Mouse (Mus musculus) brain, embryonic 14.5 days (tissue): Measurements from ENCODE around the gene Irak1.

Experiments used
- CTCF ChIP-seq: fragments of 200-500 bp; IDR thresholded peaks from 2 replicates; pipeline ENCODE4 v1.5.1; 2012; ENCODE audit warnings: inconsistent platforms, mild to moderate bottlenecking, moderate library complexity, borderline replicate concordance; ENCODE audit not compliant: insufficient read depth, insufficient read length; ENCODE audit errors: extremely low read depth
- POLR2A ChIP-seq: fragments of 200-500 bp; IDR thresholded peaks from 2 replicates; pipeline ENCODE4 v1.6.1; 2012; ENCODE audit warnings: mild to moderate bottlenecking, inconsistent platforms, borderline replicate concordance; ENCODE audit not compliant: poor library complexity, insufficient read depth, insufficient read length, severe bottlenecking; ENCODE audit errors: extremely low read depth

- TF ChIP-seq POLR2A (no peak), CTCF (no peak)
These were observed 21.4 kb upstream of the Irak1 start for GRCm38 (mm10) chrX:74045107-74045506.
